Mouse (Mus musculus) testis, adult 2 months (tissue): ENCODE measurements around the gene Sun2. TPM values are rescaled to one million over a fixed set of nuclear protein-coding genes. Genes with fewer than 3 reads are reported as not detected.

ENCODE experiments used
- H3K27ac ChIP-seq: fragments of 200-500 bp; 2 replicates; pipeline ENCODE4 v1.5.1; 2012; ENCODE audit warnings: low read depth, low read length; ENCODE audit not compliant: control insufficient read depth, insufficient read depth
- H3K27me3 ChIP-seq: fragments of 200-500 bp; 2 replicates; pipeline ENCODE4 v1.6.1; 2012; ENCODE audit warnings: mild to moderate bottlenecking, low read length, moderate library complexity; ENCODE audit not compliant: control insufficient read depth, insufficient read depth
- H3K36me3 ChIP-seq: fragments of 200-500 bp; 2 replicates; pipeline ENCODE4 v1.6.1; 2012; ENCODE audit warnings: mild to moderate bottlenecking, low read length; ENCODE audit not compliant: control insufficient read depth, insufficient read depth
- H3K4me1 ChIP-seq: fragments of 200-500 bp; 2 replicates; pipeline ENCODE4 v1.6.1; 2012; ENCODE audit warnings: low read length; ENCODE audit not compliant: control insufficient read depth, insufficient read depth
- H3K4me3 ChIP-seq: fragments of 200-500 bp; 2 replicates; pipeline ENCODE4 v1.5.1; 2012; ENCODE audit warnings: low read depth, mild to moderate bottlenecking, low read length, moderate library complexity, mixed read lengths; ENCODE audit not compliant: control insufficient read depth
- CTCF ChIP-seq: fragments of 200-500 bp; IDR thresholded peaks from 2 replicates; pipeline ENCODE4 v1.5.1; 2012; ENCODE audit warnings: low read depth, mild to moderate bottlenecking, inconsistent platforms, low read length, moderate library complexity; ENCODE audit not compliant: control insufficient read depth, insufficient read depth, insufficient replicate concordance
- POLR2A ChIP-seq: fragments of 200-500 bp; IDR thresholded peaks from 2 replicates; pipeline ENCODE4 v1.6.1; 2012; ENCODE audit warnings: low read depth, mild to moderate bottlenecking, inconsistent platforms, low read length, moderate library complexity; ENCODE audit not compliant: control insufficient read depth
- polyA plus RNA-seq: library from polyadenylated mRNA; depleted of rRNA; stranded (reverse); fragments of >200 nt; gene quantifications from 2 replicates; pipeline ENCODE4 v1.2.3, GENCODE M21; 2012; rRNA removed

The Sun2 gene
- polyA plus RNA-seq: 16.7 and 19.5 TPM in 2 replicates

DNA sequence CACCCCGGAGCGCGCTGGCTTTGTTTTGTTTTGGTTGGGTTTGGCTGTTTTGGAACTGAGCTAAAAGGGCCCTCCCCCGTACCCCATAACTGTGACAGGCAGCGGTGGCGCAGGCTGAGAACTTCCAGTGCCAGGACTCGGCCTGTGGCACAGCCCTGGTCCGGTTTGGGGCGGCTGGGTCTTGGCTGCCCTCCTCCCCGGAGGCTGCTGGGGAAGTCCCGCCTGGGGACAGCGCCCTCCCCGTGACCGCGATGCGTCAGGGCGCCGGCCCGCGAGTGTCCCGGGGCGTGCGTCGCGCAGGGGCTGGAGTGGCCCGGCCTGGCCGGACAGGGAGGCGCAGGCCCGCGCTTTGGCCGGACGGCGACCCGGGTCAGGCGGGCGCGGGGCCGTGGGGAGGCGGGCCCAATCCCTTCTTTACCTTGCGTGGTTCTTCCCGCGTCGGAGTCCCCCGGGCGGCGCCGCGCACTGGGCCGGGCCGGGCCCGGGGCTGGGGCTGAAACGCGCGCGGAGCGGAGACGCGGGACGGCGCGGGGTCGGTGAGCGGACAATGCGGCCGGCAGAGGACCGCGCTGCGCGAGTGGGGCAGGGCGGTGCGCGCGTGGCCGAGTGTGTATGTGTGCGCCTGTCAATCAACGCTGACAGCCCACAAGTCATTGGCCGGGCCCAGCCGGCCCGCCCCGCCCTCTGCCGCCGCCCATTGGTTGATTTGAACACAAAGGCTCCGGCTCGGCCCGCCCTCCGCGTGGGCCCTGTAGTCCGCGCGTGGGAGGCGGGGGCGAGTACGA, at the start of gene Sun2:
Gene Sun2 (minus strand): TSS at position 616 of the 785 bp plus-strand sequence.
- H3K27me3 ChIP-seq: no peaks in the 10 kb centered on the region
- TF ChIP-seq CTCF (no peak), POLR2A (peak; percentile 47; the same call in 1 of the 2 replicates)

DNA sequence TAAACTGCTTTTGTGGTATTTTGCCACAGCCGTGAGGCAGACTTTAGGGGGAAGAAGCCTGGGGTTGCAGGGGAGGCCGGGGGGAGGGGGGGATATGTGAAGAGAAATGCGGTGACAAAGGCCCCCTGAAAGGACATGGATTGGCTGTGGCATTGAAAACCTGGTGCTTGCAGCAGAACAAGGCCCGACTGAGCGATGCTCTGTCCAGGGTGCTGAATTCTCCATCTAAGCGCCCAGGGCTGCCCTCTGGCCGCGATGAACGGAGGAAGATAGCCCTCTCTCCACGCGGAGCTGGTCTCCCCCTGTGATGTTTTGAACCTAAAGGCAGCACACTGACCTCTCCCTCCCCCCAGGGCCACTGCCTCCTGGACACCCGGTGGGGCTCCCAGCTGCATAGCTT, 49.2 kb upstream of the Sun2 start:
- no peak overlapping the region for H3K4me3 ChIP-seq
- H3K4me1 ChIP-seq: peaks cover 8% of the 10 kb centered on the region
- H3K27ac ChIP-seq: no peak overlapping the region
- TF ChIP-seq POLR2A (no peak), CTCF (no peak)
- no peaks in the 10 kb centered on the region for H3K27me3 ChIP-seq
- no peaks in the 10 kb centered on the region for H3K36me3 ChIP-seq

More for the DNA sequence above, at the start of gene Sun2:
- Histone ChIP-seq H3K36me3 (no peaks in the 10 kb centered on the region), H3K27ac (peak within 1 kb of the TSS; percentile 71), H3K4me1 (peaks cover 20% of the 10 kb centered on the region), H3K4me3 (peak within 1 kb of the TSS; percentile 83)

DNA sequence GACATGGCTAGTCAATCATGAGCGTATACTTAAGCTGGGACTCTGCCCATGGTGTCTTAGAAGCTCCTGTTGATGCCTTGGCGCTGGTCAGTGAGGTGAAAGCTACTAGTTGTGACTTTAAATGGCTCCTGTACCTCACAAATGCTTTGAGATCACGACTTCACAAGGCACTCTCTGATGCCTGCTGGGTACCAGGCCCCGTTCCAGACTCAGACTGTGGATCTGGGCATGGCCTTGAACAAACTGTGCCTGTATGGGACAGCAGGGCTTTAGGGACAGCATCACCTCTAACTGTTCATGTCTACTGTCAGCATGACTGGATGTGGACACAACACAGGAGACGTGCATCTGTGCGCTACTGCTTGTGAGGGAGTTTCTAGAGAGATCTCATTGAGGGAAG, 48.6 kb upstream of the Sun2 start:
- Histone ChIP-seq H3K4me3 (peak overlapping the region; percentile 37; the same call in 1 of the 2 replicates), H3K27ac (no peak overlapping the region), H3K27me3 (no peaks in the 10 kb centered on the region), H3K4me1 (peaks cover 8% of the 10 kb centered on the region), H3K36me3 (no peaks in the 10 kb centered on the region)
- no peak for TF ChIP-seq POLR2A
- TF ChIP-seq CTCF: no peak

DNA sequence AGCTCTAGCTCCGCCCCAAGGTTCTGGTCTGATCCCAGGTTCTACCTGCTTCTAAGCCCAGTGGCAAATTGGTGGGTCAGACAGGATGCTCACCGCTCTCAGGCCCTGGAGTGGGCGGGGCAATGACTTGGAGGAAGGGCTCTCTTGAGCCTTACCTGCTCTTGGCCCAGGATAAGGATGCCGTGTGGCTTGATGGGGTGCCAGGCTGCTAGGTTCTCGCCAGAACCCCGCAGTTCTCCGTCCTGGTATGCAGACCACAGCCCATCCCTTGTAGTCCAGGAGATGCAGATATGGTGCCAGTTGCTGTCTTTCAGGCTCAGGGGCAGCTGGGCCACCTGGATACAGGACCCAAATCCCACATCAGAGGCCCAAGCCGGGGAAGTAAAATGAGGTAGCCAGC, 47.8 kb upstream of the Sun2 start:
- Histone ChIP-seq H3K36me3 (no peaks in the 10 kb centered on the region), H3K4me1 (peaks cover 8% of the 10 kb centered on the region), H3K27ac (no peak overlapping the region), H3K27me3 (no peaks in the 10 kb centered on the region), H3K4me3 (peak overlapping the region; percentile 37)
- TF ChIP-seq POLR2A: no peak
- TF ChIP-seq CTCF: no peak

DNA sequence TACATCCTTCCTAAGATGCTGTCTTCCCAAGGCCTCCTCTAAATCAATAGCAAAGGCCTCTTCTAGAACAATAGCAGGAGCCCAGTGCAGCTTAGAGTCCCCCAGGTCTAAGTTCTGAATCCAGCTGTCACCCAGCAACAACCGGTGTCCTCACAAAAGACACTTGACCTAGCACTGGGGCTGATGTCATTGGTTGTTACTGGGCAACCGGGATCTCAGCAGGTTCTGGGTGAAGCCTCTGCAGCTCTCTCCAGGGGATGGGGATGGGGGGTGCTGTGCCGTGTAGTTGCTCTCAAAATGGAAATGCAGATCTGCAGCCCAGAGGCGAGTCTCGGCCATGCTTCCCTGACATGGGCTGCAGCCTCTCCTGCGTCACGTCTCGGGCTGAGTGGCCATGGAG, 45.5 kb upstream of the Sun2 start:
- Histone ChIP-seq H3K36me3 (no peaks in the 10 kb centered on the region), H3K4me3 (peak overlapping the region; percentile 87), H3K27ac (no peak overlapping the region; the same call in 1 of the 2 replicates), H3K4me1 (peaks cover 8% of the 10 kb centered on the region), H3K27me3 (no peaks in the 10 kb centered on the region)
- peak; percentile 11; the same call in 1 of the 2 replicates for TF ChIP-seq POLR2A
- TF ChIP-seq CTCF: no peak

DNA sequence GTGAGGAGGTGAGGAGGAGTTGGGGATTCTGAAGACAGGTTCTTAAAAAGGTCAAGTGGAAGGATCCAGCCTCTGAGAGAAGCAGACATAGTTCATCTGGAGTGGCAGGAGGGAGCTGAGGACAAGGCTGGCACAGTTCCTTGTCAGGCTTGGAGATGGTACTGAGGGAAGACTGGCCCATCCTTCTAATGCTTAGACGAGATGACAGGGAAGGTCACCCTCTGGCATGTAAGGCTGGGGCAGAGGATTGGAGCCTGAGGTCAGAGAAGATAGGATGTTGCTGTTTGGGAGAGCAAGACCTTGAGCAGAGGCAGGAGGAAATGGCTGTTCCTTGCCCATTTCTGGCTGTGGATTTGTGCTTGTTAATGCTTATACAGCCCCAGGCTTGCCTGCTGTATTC, 42.7 kb upstream of the Sun2 start:
- peak overlapping the region; percentile 87 for H3K4me3 ChIP-seq
- TF ChIP-seq CTCF (no peak), POLR2A (no peak)

DNA sequence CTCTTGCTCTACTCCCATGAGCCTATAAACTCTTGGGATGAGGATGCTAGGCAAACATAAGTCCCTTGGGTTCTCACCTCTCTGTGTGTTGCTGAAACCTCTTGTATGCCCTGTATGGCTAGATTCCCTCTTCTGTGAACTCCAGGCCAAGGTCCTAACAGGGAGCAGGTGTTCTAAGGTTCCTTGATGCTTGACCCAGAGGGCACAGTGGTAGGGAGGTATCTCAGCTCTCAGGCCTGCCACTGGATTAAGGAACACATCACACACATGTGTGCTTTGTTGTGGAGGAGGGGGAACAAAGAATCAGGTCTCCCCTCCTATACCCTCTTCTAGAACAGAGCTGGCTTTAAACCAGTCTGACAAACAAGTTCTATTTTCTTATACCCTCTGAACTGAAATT, 35.4 kb upstream of the Sun2 start, which contains the start of gene Dnal4:
Gene Dnal4 (minus strand): TSS at position 101 of the 400 bp plus-strand sequence.
- Histone ChIP-seq H3K27me3 (no peaks in the 10 kb centered on the region), H3K36me3 (no peaks in the 10 kb centered on the region), H3K4me3 (no peak within 1 kb of the TSS), H3K27ac (no peak within 1 kb of the TSS), H3K4me1 (peaks cover 6% of the 10 kb centered on the region; the same call in 1 of the 2 replicates)
- TF ChIP-seq CTCF (no peak), POLR2A (no peak)

More for the DNA sequence above, 42.7 kb upstream of the Sun2 start:
- Histone ChIP-seq H3K27ac (no peak overlapping the region), H3K27me3 (no peaks in the 10 kb centered on the region), H3K36me3 (no peaks in the 10 kb centered on the region), H3K4me1 (peaks cover 4% of the 10 kb centered on the region; the same call in 1 of the 2 replicates)
